Mouse (Mus musculus): ENCODE data around the gene Slc29a4.

GRCm38 (mm10) chr5:142750173-142750572, 57.9 kb downstream of the Slc29a4 start:
- TF ChIP-seq POLR2A (IDR thresholded peaks at IDR 0.05; ENCODE audit: control insufficient read depth, low read depth, low read length) (no peak), CTCF (IDR thresholded peaks at IDR 0.05; ENCODE audit: control insufficient read depth, insufficient read depth, insufficient replicate concordance, low read depth, low read length) (no peak)
